Mouse (Mus musculus) left cerebral cortex, postnatal 14 days (tissue): ENCODE results near the gene Tacr2. TPM values are rescaled to one million over a fixed set of nuclear protein-coding genes. Genes with fewer than 3 reads are reported as not detected.

Source experiments
- DNase-seq, 2 experiments: peaks; one replicate each; pipeline ENCODE4 v3.0.0; 2021 to 2022; ENCODE audit warnings: low spot score in 2 of 2, mixed read lengths in 1 of 2
- intact Hi-C: fragments of 180-260 bp; cut with DNase I; formaldehyde crosslinking; loops from one replicate; pipeline ENCODE4 v1.15.1; 2025
- long read RNA-seq, 2 experiments: library from polyadenylated mRNA; stranded (forward); transcript quantifications; one replicate each; pipeline ENCODE4 v2.0.0; 2021
- total RNA-seq, 2 experiments: library from RNA; stranded (reverse); gene quantifications; 2 replicates each; pipeline ENCODE4 v1.2.3; 2021

Gene Tacr2
- under 1 TPM; 0.15 to 0.19 TPM for total RNA-seq
- long read RNA-seq, experiment 1, result 0 reads
- long read RNA-seq, experiment 2, result 0 reads

GRCm38 (mm10) chr10:62252000-62252488, at the start of gene Tacr2:
TSS of gene Tacr2 (plus strand) at chr10:62252438.
- intact Hi-C loops, result no loop called here
- no peak for DNase-seq

GRCm38 (mm10) chr10:62202574-62202973, 49.7 kb upstream of the Tacr2 start:
- intact Hi-C loops, result no loop called here
- peak; percentile 48 to 64 for DNase-seq

- no peak for DNase-seq
- intact Hi-C loops, result no loop called here
Observed at GRCm38 (mm10) chr10:62208241-62208896, 43.9 kb upstream of the Tacr2 start.

- intact Hi-C loops, result no loop called here
- DNase-seq, result no peak
Observed at GRCm38 (mm10) chr10:62211310-62211709, 40.9 kb upstream of the Tacr2 start.

GRCm38 (mm10) chr10:62215169-62215616, 37.0 kb upstream of the Tacr2 start:
- intact Hi-C loops, result no loop called here
- DNase-seq, result no peak

- no peak for DNase-seq
- intact Hi-C loops, result no loop called here
Observed at GRCm38 (mm10) chr10:62215633-62216032, 36.6 kb upstream of the Tacr2 start.

- intact Hi-C loops, result no loop called here
Observed at GRCm38 (mm10) chr10:62216595-62216994, 35.6 kb upstream of the Tacr2 start.

GRCm38 (mm10) chr10:62217196-62217595, 35.0 kb upstream of the Tacr2 start:
- DNase-seq, result no peak
- intact Hi-C loops, result no loop called here

More at GRCm38 (mm10) chr10:62216595-62216994, 35.6 kb upstream of the Tacr2 start:
- no peak for DNase-seq

- intact Hi-C loops, result no loop called here
- no peak for DNase-seq
Observed at GRCm38 (mm10) chr10:62218044-62218788, 34.0 kb upstream of the Tacr2 start.

- intact Hi-C loops, result no loop called here
- no peak for DNase-seq
Observed at GRCm38 (mm10) chr10:62218789-62219172, 33.5 kb upstream of the Tacr2 start.

GRCm38 (mm10) chr10:62220732-62221514, 31.3 kb upstream of the Tacr2 start:
- intact Hi-C loops, result no loop called here
- no peak for DNase-seq

GRCm38 (mm10) chr10:62221647-62222046, 30.6 kb upstream of the Tacr2 start:
- intact Hi-C loops, result no loop called here
- DNase-seq, result no peak

- intact Hi-C loops, result no loop called here
- DNase-seq, result no peak
Observed at GRCm38 (mm10) chr10:62222777-62223176, 29.5 kb upstream of the Tacr2 start.

GRCm38 (mm10) chr10:62224231-62224630, 28.0 kb upstream of the Tacr2 start:
- intact Hi-C loops, result no loop called here
- DNase-seq, result no peak

- no peak for DNase-seq
- intact Hi-C loops, result no loop called here
Observed at GRCm38 (mm10) chr10:62225839-62226238, 26.4 kb upstream of the Tacr2 start.

GRCm38 (mm10) chr10:62228126-62228525, 24.1 kb upstream of the Tacr2 start:
- intact Hi-C loops, result no loop called here
- DNase-seq, result no peak

- DNase-seq, result peak; percentile 69 to 82
- intact Hi-C loops, result no loop called here
Observed at GRCm38 (mm10) chr10:62230708-62231394, 21.4 kb upstream of the Tacr2 start, which contains the start of gene Tspan15. TSS of gene Tspan15 (minus strand) at chr10:62231251.

GRCm38 (mm10) chr10:62231395-62231732, 20.9 kb upstream of the Tacr2 start:
- intact Hi-C loops, result no loop called here
- no peak for DNase-seq

- intact Hi-C loops, result no loop called here
- no peak for DNase-seq
Observed at GRCm38 (mm10) chr10:62231811-62232210, 20.4 kb upstream of the Tacr2 start.
